ENCODE assay signal across 27 mouse cellular contexts in the genomic region with DNA sequence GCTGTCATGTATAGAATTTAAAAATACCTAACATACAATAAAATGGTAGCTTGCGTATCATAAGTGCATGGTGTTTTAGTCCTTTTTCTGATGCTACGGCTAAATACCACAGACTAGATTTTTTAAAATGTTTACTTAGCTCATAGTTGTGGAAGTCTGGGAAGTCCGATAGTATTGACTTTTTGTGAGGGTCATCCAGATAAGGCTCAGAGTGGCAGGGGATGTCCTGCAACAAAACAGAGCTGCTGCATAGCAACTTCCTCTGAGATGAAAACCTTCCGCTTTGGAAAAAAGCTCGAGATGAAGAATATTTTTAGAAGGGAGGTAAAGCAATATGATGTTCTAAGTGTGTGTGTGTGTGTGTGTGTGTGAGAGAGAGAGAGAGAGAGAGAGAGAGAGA. TPM values are rescaled to one million over a fixed set of nuclear protein-coding genes. Genes with fewer than 3 reads are reported as not detected.
DNase-seq lines count a peak whose midpoint lies in the region; ATAC-seq and TF ChIP-seq lines count a peak whose summit lies in the region.
"Had no signal": no experiment of that assay in that cellular context is flagged by ENCODE, and none has a peak within 500 bp of the region (broad histone marks: within the 10 kb centered on the region; RNA-seq: fewer than 3 reads in every experiment).

No protein-coding gene starts in this region.

- no peaks in the 10 kb centered on the region for H3K36me3 ChIP-seq in heart, embryonic 10.5 days
- H3K36me3 ChIP-seq in heart, adult 2 months (ENCODE audit: control insufficient read depth, insufficient read depth, low read length), result no peaks in the 10 kb centered on the region
- no peaks in the 10 kb centered on the region for H3K36me3 ChIP-seq in heart, embryonic 15.5 days
- H3K36me3 ChIP-seq in lung, embryonic 15.5 days, result no peaks in the 10 kb centered on the region
- no peaks in the 10 kb centered on the region for H3K36me3 ChIP-seq in stomach, embryonic 15.5 days
- H3K36me3 ChIP-seq: hindbrain, embryonic 10.5 days; hindbrain, embryonic 15.5 days; limb, embryonic 12.5 days; liver, embryonic 15.5 days; neural tube, embryonic 12.5 days had no signal

- peak overlapping the region; percentile 71 for H3K27ac ChIP-seq in heart, embryonic 10.5 days
- no peak overlapping the region for H3K27ac ChIP-seq in heart, adult 2 months
- peak overlapping the region; percentile 63; the same call in 1 of the 2 replicates for H3K27ac ChIP-seq in heart, embryonic 15.5 days
- peak overlapping the region; percentile 35; the same call in 1 of the 2 replicates for H3K27ac ChIP-seq in lung, embryonic 15.5 days
- 0 out of 2 replicates have a peak overlapping the region, but pooled peaks have one; percentile 57 for H3K27ac ChIP-seq in stomach, embryonic 15.5 days
- H3K27ac ChIP-seq in layer of hippocampus, adult 2 months, result no peak overlapping the region
- H3K27ac ChIP-seq: hindbrain, embryonic 10.5 days; hindbrain, embryonic 15.5 days; limb, embryonic 12.5 days; liver, embryonic 15.5 days; neural tube, embryonic 12.5 days had no signal

- 42% methylated on average over 5 of the region's 5 CpGs for WGBS in heart, embryonic 10.5 days
- 46% methylated on average over 5 of the region's 5 CpGs for WGBS in heart, adult 2 months
- 43% methylated on average over 5 of the region's 5 CpGs for WGBS in heart, embryonic 15.5 days
- 25% methylated on average over 5 of the region's 5 CpGs for WGBS in lung, embryonic 15.5 days
- WGBS in stomach, embryonic 15.5 days, result 41% methylated on average over 5 of the region's 5 CpGs

- no peak for ATAC-seq in heart, embryonic 15.5 days (replicated peaks; ENCODE audit: insufficient number of reproducible peaks, insufficient read depth, low FRiP score, low read depth)
- ATAC-seq in lung, embryonic 15.5 days (ENCODE audit: borderline replicate concordance, extremely low read depth, low FRiP score, low TSS enrichment), result no peak
- ATAC-seq in stomach, embryonic 15.5 days (ENCODE audit: insufficient read depth, low FRiP score, low read depth), result no peak
- ATAC-seq: activated CD4-positive, CD25-positive, alpha-beta regulatory T cell, adult 4 months; forebrain, postnatal 0 days; inflammation-experienced regulatory T-cells, adult 6 months had no signal

- no peaks in the 10 kb centered on the region for H3K27me3 ChIP-seq in heart, embryonic 10.5 days (ENCODE audit: insufficient read depth, poor library complexity, severe bottlenecking)
- no peaks in the 10 kb centered on the region for H3K27me3 ChIP-seq in heart, adult 2 months (ENCODE audit: control insufficient read depth, insufficient read depth, low read length)
- no peaks in the 10 kb centered on the region for H3K27me3 ChIP-seq in heart, embryonic 15.5 days
- H3K27me3 ChIP-seq in lung, embryonic 15.5 days, result no peaks in the 10 kb centered on the region
- H3K27me3 ChIP-seq in stomach, embryonic 15.5 days (replicated peaks), result no peaks in the 10 kb centered on the region
- H3K27me3 ChIP-seq: CH12.LX; hindbrain, embryonic 15.5 days; limb, embryonic 12.5 days; liver, embryonic 15.5 days; neural tube, embryonic 12.5 days had no signal

- no peak for TF ChIP-seq EP300 in heart, adult 2 months (IDR thresholded peaks at IDR 0.05; ENCODE audit: insufficient read depth, low read depth, low read length)

- peaks cover 29% of the 10 kb centered on the region for H3K4me1 ChIP-seq in heart, embryonic 10.5 days
- no peaks in the 10 kb centered on the region; the same call in 1 of the 2 replicates for H3K4me1 ChIP-seq in heart, adult 2 months (ENCODE audit: control insufficient read depth, insufficient read depth, low read length)
- H3K4me1 ChIP-seq in heart, embryonic 15.5 days (replicated peaks), result peaks cover 15% of the 10 kb centered on the region
- H3K4me1 ChIP-seq in lung, embryonic 15.5 days, result peaks cover 12% of the 10 kb centered on the region
- 0 out of 2 replicates have a peak, but pooled peaks cover 8% of the 10 kb centered on the region for H3K4me1 ChIP-seq in stomach, embryonic 15.5 days
- H3K4me1 ChIP-seq: hindbrain, embryonic 10.5 days; hindbrain, embryonic 15.5 days; limb, embryonic 12.5 days; liver, embryonic 15.5 days; neural tube, embryonic 12.5 days had no signal

- H3K79me2 ChIP-seq in heart, adult 2 months (replicated peaks; ENCODE audit: control insufficient read depth, insufficient read depth, low read length), result no peaks in the 10 kb centered on the region

- no peak for TF ChIP-seq POLR2A in heart, adult 2 months (IDR thresholded peaks at IDR 0.05; ENCODE audit: insufficient read depth, low read depth, low read length)

- H3K4me3 ChIP-seq in heart, embryonic 10.5 days, result no peak overlapping the region
- no peak overlapping the region for H3K4me3 ChIP-seq in heart, adult 2 months
- H3K4me3 ChIP-seq in heart, embryonic 15.5 days, result no peak overlapping the region
- no peak overlapping the region for H3K4me3 ChIP-seq in lung, embryonic 15.5 days
- no peak overlapping the region for H3K4me3 ChIP-seq in stomach, embryonic 15.5 days (replicated peaks)
- no peak overlapping the region for H3K4me3 ChIP-seq in layer of hippocampus, adult 2 months
- H3K4me3 ChIP-seq: erythroblast, embryonic 14.5 days; hindbrain, embryonic 10.5 days; hindbrain, embryonic 15.5 days; limb, embryonic 12.5 days; liver, embryonic 15.5 days; myocyte; neural tube, embryonic 12.5 days had no signal

- H3K9ac ChIP-seq in heart, adult 2 months (ENCODE audit: low read depth, low read length), result no peak overlapping the region
- H3K9ac ChIP-seq in heart, embryonic 15.5 days, result no peak overlapping the region
- H3K9ac ChIP-seq in lung, embryonic 15.5 days, result no peak overlapping the region
- H3K9ac ChIP-seq in stomach, embryonic 15.5 days, result no peak overlapping the region
- H3K9ac ChIP-seq: forebrain, postnatal 0 days; hindbrain, embryonic 15.5 days; limb, embryonic 12.5 days; liver, embryonic 15.5 days; neural tube, embryonic 12.5 days had no signal

- H3K9me3 ChIP-seq in heart, embryonic 10.5 days, result no peaks in the 10 kb centered on the region
- H3K9me3 ChIP-seq in heart, embryonic 15.5 days (replicated peaks), result no peaks in the 10 kb centered on the region
- H3K9me3 ChIP-seq in lung, embryonic 15.5 days, result no peaks in the 10 kb centered on the region
- no peaks in the 10 kb centered on the region for H3K9me3 ChIP-seq in stomach, embryonic 15.5 days
- H3K9me3 ChIP-seq: hindbrain, embryonic 10.5 days; hindbrain, embryonic 15.5 days; limb, embryonic 12.5 days; liver, embryonic 15.5 days; neural tube, embryonic 12.5 days had no signal

- TF ChIP-seq CTCF in heart, adult 2 months (IDR thresholded peaks at IDR 0.05), result no peak
- TF ChIP-seq CTCF in layer of hippocampus, adult 2 months (conservative IDR thresholded peaks at IDR 0.05), result no peak

- H3K4me2 ChIP-seq in heart, embryonic 15.5 days, result no peak overlapping the region
- H3K4me2 ChIP-seq in lung, embryonic 15.5 days, result no peak overlapping the region
- H3K4me2 ChIP-seq in stomach, embryonic 15.5 days, result no peak overlapping the region
- H3K4me2 ChIP-seq: hindbrain, embryonic 15.5 days; limb, embryonic 12.5 days; liver, embryonic 15.5 days; midbrain, embryonic 11.5 days; neural tube, embryonic 12.5 days had no signal

- intact Hi-C loops in heart, adult 2 months (cut with DNase I), result no loop called here
- intact Hi-C loops in heart, postnatal 10 days (cut with DNase I), result no loop called here

- no peak for DNase-seq in heart, embryonic 10.5 days (ENCODE audit: low spot score)
- DNase-seq in heart, adult 2 months, result no peak
- no peak for DNase-seq in heart, postnatal 10 days
- DNase-seq in lung, adult 18-20 months, result no peak
- no peak for DNase-seq in layer of hippocampus, adult 2 months (ENCODE audit: low spot score in 2 of 2)
- DNase-seq: adrenal gland, adult 8-10 months; cerebellum, adult 2 months; cerebellum, postnatal 14 days; forebrain, postnatal 0 days; kidney, adult 9 months; right cerebral cortex, postnatal 4 days; thymus, postnatal 14 days had no signal

RNA-seq across cellular contexts. Expression of a gene that starts 11.2 kb away (rescaled TPM):
- polyA plus RNA-seq in heart, embryonic 10.5 days (2016; fragmentation: Nextera tagmentation; extraction: Ambion mirVana), result 148 and 160 TPM in 2 replicates
- total RNA-seq in heart, adult 2 months (2021), result 1 to 10 TPM; 5.4 to 6.0 TPM
- 7.8 and 12.9 TPM in 2 replicates for polyA plus RNA-seq in heart, adult 2 months (2012; rRNA removed)
- polyA plus RNA-seq in heart, embryonic 15.5 days (2015; fragmentation: Nextera tagmentation; extraction: Ambion mirVana), result 94.8 and 103 TPM in 2 replicates
- 10 to 100 TPM; 61.5 to 61.8 TPM for total RNA-seq in heart, postnatal 10 days (2021)
- 70.0 and 74.0 TPM in 2 replicates for polyA plus RNA-seq in lung, embryonic 15.5 days (2015; fragmentation: Nextera tagmentation; extraction: Ambion mirVana)
- polyA plus RNA-seq in stomach, embryonic 15.5 days (2015; fragmentation: Nextera tagmentation; extraction: Ambion mirVana), result 54.2 and 60.5 TPM in 2 replicates
- 1 to 10 TPM in 1 of 2 experiments, under 1 TPM in 1; 0.82 to 1.2 TPM for total RNA-seq in layer of hippocampus, adult 2 months (2021)
- total RNA-seq: megakaryocyte progenitor cell, adult 5-6 weeks had no signal
- polyA plus RNA-seq: activated CD4-positive, CD25-positive, alpha-beta regulatory T cell, adult 4 months; inflammation-experienced regulatory T-cells, adult 6 months had no signal

Comparison
In these comparisons a context has a peak if more than half of its experiments do, and no peak if none do; other contexts are left out.
1. H3K27ac ChIP-seq: peak in heart, embryonic 10.5 days (single experiment), heart, embryonic 15.5 days (single experiment), lung, embryonic 15.5 days (single experiment) and stomach, embryonic 15.5 days (single experiment); none in heart, adult 2 months (single experiment) and layer of hippocampus, adult 2 months (single experiment).